Mouse (Mus musculus): Measurements from ENCODE around the gene Snx32.

The Snx32 gene

DNA sequence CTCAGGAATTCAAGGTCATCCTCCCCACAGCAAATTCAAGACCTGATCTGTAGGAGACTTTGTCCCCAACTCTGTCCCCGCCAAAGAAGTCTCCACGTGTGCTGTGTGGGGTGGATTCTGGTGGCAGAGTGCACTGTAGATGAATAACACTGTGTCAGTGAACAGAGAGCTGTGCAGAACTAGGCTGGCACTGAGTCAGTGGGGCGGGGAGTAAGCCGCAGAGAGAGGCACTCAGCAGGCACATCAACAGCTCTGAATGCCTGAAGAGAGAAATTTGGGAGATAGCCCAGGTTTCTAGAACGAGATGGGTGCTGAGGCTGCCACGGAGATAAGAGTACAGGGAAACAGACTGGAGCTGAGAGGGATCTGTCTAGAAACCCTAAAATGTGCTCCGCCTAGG lies 51.3 kb downstream of the Snx32 start:
- in situ Hi-C loops (cut with MboI, MseI) = loop anchor here in 1 of 2 experiments (10.0 kb wide), 1 partner anchor 356 kb away; no protein-coding TSS in a partner anchor

GRCm38 (mm10) chr19:5457746-5458442 lies 52.4 kb downstream of the Snx32 start, which contains the start of gene Ccdc85b:
Gene Ccdc85b (minus strand): TSS chr19:5457894.
- in situ Hi-C loops (cut with MboI, MseI) = loop anchor here in 1 of 2 experiments (10.0 kb wide), 1 partner anchor 357 kb away; no protein-coding TSS in a partner anchor

DNA sequence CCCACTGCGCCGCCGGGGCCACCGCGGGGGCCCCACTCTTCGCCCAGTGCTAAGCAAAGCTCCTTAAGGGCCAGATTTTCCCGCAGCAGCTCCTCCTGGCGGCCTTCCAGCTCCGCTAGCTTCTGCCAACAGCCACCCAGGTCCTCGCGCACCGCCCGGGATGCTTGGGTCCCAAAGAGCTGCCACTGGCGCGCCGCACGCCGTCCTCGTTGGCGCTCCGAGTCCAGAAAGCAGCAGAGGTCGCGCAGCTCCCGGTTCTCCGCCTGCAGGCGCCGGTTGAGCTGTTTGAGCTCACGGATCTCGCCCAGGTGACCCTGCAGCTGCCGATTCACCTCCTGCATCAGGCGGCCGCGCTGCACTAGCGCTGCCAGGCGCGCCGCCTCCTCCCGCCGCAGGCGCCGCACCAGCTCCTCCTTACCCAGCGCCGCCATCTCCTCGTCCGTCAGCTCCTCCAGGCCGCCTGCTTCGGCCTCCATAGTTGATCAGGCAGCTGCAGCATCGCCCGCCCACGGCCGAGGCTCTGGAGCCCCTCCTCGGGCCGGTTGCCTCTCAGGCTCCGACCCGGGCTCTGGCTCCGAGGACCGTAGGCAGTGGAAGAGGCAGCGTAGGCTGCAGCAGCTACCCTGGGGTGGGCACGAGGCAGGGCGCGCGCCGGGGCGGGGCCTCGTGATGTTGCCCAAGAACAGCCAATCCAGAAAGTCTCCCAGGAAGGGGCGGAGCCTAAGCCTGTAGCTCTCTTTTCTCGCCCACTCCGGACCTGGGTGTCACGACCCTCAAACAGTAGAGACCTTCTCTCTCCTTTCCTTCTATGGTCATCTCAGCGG lies 53.2 kb downstream of the Snx32 start:
- in situ Hi-C loops (cut with MboI, MseI) = loop anchor here in 1 of 2 experiments (10.0 kb wide), 1 partner anchor 358 kb away; no protein-coding TSS in a partner anchor

DNA sequence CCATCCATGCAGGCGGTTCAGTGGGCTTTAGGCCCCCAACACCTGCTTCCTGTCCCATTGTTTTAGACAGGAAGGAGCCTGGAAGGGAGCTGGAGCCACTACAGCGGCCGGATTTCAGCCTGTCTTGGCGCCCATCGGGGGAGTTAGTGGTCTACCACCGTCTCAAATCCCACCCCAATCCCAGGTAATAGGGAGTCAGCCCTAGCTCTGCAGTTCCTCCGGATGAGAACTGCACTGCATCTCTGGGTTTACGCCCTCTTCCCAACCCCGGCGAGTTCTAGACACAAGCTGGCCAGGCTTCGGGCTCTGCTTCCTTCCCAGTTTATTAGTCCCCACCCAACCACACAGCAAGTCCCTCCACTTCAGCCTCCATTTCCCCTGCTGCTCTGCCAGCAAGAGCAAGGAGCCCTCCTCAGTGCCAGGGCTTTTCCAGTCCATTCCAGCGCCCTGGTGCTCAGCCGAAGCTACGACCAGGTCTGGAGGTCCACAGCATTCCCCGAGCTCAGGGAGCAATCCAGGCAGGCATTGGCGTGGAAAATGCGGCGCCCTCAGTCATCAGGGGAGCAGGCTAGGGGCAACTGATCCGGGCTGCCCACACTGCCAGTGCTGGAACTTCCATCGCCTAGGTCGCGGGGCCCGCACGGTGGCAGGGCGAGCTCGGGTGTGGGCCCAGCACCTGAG lies 54.0 kb downstream of the Snx32 start:
- in situ Hi-C loops (cut with MboI, MseI) = loop anchor here in 1 of 2 experiments (10.0 kb wide), 1 partner anchor 358 kb away; no protein-coding TSS in a partner anchor

DNA sequence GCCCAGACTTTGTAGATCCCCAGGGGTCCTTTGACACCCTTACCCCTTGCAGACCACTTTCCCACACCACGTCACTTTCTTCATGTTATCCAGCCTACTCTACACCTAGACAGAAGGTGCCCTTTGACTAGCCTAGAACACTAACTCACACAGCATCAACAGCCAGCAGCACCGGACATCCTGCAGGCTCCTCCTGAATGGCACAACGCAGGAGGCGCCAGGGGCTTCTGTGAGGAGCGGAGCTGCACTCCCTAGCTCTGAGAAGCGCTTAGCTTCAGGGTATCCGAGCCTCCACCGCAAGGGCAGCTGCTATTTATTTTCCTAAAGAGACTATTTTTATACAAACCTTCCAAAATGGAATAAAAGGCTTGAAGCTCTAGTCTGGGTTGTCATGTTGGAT lies 54.8 kb downstream of the Snx32 start:
- in situ Hi-C loops (cut with MboI, MseI) = loop anchor here in 1 of 2 experiments (10.0 kb wide), 1 partner anchor 359 kb away; no protein-coding TSS in a partner anchor

- in situ Hi-C loops (cut with MboI, MseI) = loop anchor here in 1 of 2 experiments (10.0 kb wide), 1 partner anchor 360 kb away; no protein-coding TSS in a partner anchor
These were observed 55.3 kb downstream of the Snx32 start for GRCm38 (mm10) chr19:5455037-5455436.

- in situ Hi-C loops (cut with MboI, MseI) = loop anchor here (5.0 to 10.0 kb wide), 3 partner anchors 36 to 363 kb away; partner anchors contain the start of gene Mus81 (in 1 of the 2)
These were observed 58.6 kb downstream of the Snx32 start for GRCm38 (mm10) chr19:5451766-5452165.

DNA sequence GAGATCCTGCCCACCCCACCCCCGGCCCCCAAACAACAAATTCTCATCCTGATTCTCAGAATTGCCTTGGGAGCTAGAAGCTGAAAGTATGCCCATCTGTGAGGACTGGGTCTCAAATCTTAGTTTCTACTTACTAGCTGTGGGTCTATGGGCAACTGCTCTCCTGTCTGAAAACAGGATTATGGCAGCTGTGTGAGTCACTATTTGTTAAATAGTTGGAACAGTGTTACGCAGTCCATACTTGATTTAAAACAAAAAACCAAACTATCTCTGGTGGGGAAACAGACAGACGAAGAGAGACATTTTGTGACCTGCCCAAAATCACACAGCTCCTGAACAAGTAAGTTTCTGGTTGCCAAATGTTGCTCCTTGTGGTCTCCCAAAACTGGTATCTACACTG lies 60.7 kb downstream of the Snx32 start:
- in situ Hi-C loops (cut with MboI, MseI) = loop anchor here (5.0 to 25.0 kb wide), 5 partner anchors 38 to 1737 kb away; partner anchors contain the start of genes 1810055G02Rik (in 1 of the 2) and Mus81 (in 1 of the 2)

- in situ Hi-C loops (cut with MboI, MseI) = loop anchor here in 1 of 2 experiments (5.0 to 25.0 kb wide), 2 partner anchors 41 to 1736 kb away; partner anchors contain the start of gene 1810055G02Rik
These were observed 61.8 kb downstream of the Snx32 start for GRCm38 (mm10) chr19:5448354-5449150.

GRCm38 (mm10) chr19:5447515-5448353 lies 62.6 kb downstream of the Snx32 start, which contains the start of gene Fosl1:
Gene Fosl1 (plus strand): TSS chr19:5447547.
- in situ Hi-C loops (cut with MboI, MseI) = loop anchor here in 1 of 2 experiments (5.0 to 25.0 kb wide), 2 partner anchors 40 to 1735 kb away; partner anchors contain the start of gene 1810055G02Rik

DNA sequence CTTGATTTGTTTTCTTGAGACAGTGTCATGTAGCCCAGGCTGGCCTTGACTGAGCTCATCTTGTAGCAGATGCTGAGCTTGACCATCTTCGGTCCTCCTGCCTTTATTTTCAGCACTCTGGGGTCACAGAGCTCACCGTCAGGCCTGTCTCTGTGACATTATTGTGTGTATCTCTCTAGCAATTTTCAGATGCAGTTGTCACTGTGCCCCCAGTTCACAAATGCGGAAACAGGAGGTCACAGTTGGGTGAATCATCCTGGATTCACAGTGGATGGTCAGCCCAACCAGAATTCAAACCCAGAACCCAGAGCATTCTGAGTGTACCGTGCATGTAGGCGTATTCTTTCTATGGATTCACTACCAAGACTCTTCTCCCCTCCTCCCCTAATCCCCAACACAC lies 64.6 kb downstream of the Snx32 start:
- in situ Hi-C loops (cut with MboI, MseI) = loop anchor here in 1 of 2 experiments (5.0 to 25.0 kb wide), 2 partner anchors 38 to 1733 kb away; partner anchors contain the start of gene 1810055G02Rik

GRCm38 (mm10) chr19:5444954-5445353 lies 65.4 kb downstream of the Snx32 start:
- in situ Hi-C loops (cut with MboI, MseI) = loop anchor here in 1 of 2 experiments (5.0 to 25.0 kb wide), 2 partner anchors 38 to 1733 kb away; partner anchors contain the start of gene 1810055G02Rik

DNA sequence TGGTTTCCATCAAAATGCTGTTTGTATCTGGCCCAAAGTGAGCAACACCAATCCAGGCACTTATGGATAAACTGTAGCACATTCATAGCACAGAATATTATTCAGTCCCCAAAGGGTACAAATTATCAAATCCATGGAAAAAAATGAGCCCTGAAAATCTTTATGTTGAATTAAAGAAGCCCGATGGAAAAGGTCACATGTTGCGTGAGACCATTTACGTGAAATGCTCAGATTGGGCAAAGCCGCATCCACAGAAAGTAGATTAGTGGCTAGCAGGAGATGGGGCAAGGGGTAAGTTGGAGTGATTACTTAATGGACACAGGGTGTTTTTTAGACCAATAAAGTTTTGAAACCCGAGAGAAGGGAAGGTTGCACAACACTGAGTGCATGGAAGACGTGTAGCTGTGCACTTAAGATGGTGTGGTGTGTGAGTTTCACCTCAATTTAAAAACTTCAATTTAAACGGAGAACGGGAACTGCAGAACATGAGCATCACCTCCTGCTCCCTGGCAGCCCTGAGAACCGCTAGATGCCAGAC lies 65.9 kb downstream of the Snx32 start:
- in situ Hi-C loops (cut with MboI, MseI) = loop anchor here in 1 of 2 experiments (25.0 kb wide), 1 partner anchor 1732 kb away; the partner anchor contains the start of gene 1810055G02Rik

All from T-helper 17 cell (primary cell).